Mouse (Mus musculus): ENCODE data around the gene Rapgef6.

- TF ChIP-seq POLR2A (IDR thresholded peaks at IDR 0.05; ENCODE audit: low read depth, low read length) (no peak), CTCF (IDR thresholded peaks at IDR 0.05; ENCODE audit: extremely low read depth, insufficient read length, insufficient replicate concordance, low read depth, low read length) (no peak)
Measured at GRCm38 (mm10) chr11:54733546-54733945, 210.9 kb downstream of the Rapgef6 start.

All from small intestine, adult 2 months (tissue).